Mouse (Mus musculus): ENCODE measurements around the gene Iqsec1.

DNA sequence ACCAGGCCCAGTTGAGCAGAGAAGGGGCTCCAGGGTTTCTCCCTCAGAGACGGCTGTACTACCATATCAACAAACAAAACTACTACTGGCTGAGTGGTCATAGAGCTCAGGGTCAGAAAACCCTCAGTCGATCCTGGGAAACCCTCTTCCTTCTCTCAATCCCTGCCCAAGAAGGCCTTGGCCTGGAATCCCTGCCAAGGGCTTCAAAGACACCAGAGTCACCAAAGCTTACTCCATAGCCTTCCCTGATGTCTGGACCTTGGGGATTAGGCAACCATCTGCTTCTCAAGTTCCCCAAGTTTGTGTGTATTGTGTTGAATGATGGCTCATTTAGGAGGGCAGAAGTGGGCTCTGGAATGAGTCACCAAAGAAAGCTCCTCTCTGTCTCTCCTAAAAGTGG is 296.6 kb downstream of the Iqsec1 start:
- no peak for TF ChIP-seq CTCF (IDR thresholded peaks at IDR 0.05; ENCODE audit: low read depth)
- TF ChIP-seq EP300 (IDR thresholded peaks at IDR 0.05; ENCODE audit: low read depth), result no peak
